Mouse (Mus musculus): ENCODE data around the gene Siah3. TPM values are rescaled to one million over a fixed set of nuclear protein-coding genes. Genes with fewer than 3 reads are reported as not detected.

Gene Siah3
- polyA plus RNA-seq (2012; rRNA removed; ENCODE audit: low replicate concordance), result 0.06 and 0.39 TPM in 2 replicates

GRCm38 (mm10) chr14:75455743-75456421 lies at the start of gene Siah3:
Gene Siah3 (plus strand): TSS chr14:75455982.

Other genes starting within 250 kb of the Siah3 start
- not detected in 2 replicates for gene Cpb2, start 213.7 kb upstream of the Siah3 start, polyA plus RNA-seq (2012; rRNA removed; ENCODE audit: low replicate concordance)
- gene Zc3h13, start 171.6 kb upstream of the Siah3 start, polyA plus RNA-seq (2012; rRNA removed; ENCODE audit: low replicate concordance), result 5.1 and 11.5 TPM in 2 replicates
- gene Spert, start 137.1 kb downstream of the Siah3 start, polyA plus RNA-seq (2012; rRNA removed; ENCODE audit: low replicate concordance), result not detected in 2 replicates
- not detected in 2 replicates for gene Erich6b, start 186.3 kb downstream of the Siah3 start, polyA plus RNA-seq (2012; rRNA removed; ENCODE audit: low replicate concordance)